In genomic region chr7:143460874-143461273, GRCm38 (mm10) we compare ENCODE assay signal across 8 mouse cellular contexts. TPM values are rescaled to one million over a fixed set of nuclear protein-coding genes. Genes with fewer than 3 reads are reported as not detected.
DNase-seq lines count a peak whose midpoint lies in the region; ATAC-seq and TF ChIP-seq lines count a peak whose summit lies in the region.

Cdkn1c (minus strand) TSS chr7:143461050.

- H3K27me3 ChIP-seq in E14TG2a.4 (ENCODE audit: insufficient read depth, low read length), result peaks cover 94% of the 10 kb centered on the region
- no peaks in the 10 kb centered on the region for H3K27me3 ChIP-seq in hindbrain, embryonic 11.5 days (ENCODE audit: control insufficient read depth, insufficient read depth, low read length)
- no peaks in the 10 kb centered on the region for H3K27me3 ChIP-seq in lung, embryonic 16.5 days (ENCODE audit: control insufficient read depth, insufficient read depth, low read depth, low read length)

- peak within 1 kb of the TSS; percentile 62 for H3K4me2 ChIP-seq in hindbrain, embryonic 11.5 days (replicated peaks; ENCODE audit: low read depth, low read length)
- H3K4me2 ChIP-seq in lung, embryonic 16.5 days (ENCODE audit: low read depth, low read length), result peak within 1 kb of the TSS; percentile 60

- H3K36me3 ChIP-seq in E14TG2a.4 (ENCODE audit: insufficient read depth, low read length), result no peaks in the 10 kb centered on the region
- H3K36me3 ChIP-seq in hindbrain, embryonic 11.5 days (ENCODE audit: control insufficient read depth, insufficient read depth, low read length), result no peaks in the 10 kb centered on the region
- H3K36me3 ChIP-seq in lung, embryonic 16.5 days (ENCODE audit: control insufficient read depth, insufficient read depth, low read length), result no peaks in the 10 kb centered on the region

- H3K4me1 ChIP-seq in E14TG2a.4 (replicated peaks; ENCODE audit: low read depth, low read length), result peaks cover 48% of the 10 kb centered on the region
- H3K4me1 ChIP-seq in hindbrain, embryonic 11.5 days (replicated peaks; ENCODE audit: control insufficient read depth, insufficient read depth, low read length), result 0 out of 2 replicates have a peak, but pooled peaks cover 2% of the 10 kb centered on the region
- peaks cover 12% of the 10 kb centered on the region for H3K4me1 ChIP-seq in lung, embryonic 16.5 days (replicated peaks; ENCODE audit: control insufficient read depth, insufficient read depth, low read length)
- peaks cover 15% of the 10 kb centered on the region for H3K4me1 ChIP-seq in olfactory bulb, adult 2 months (ENCODE audit: control insufficient read depth, insufficient read depth, low read length)

- H3K27ac ChIP-seq in hindbrain, embryonic 11.5 days (ENCODE audit: low read depth, low read length), result peak within 1 kb of the TSS; percentile 85
- peak within 1 kb of the TSS; percentile 73 for H3K27ac ChIP-seq in lung, embryonic 16.5 days (ENCODE audit: low read length)
- H3K27ac ChIP-seq in olfactory bulb, adult 2 months (ENCODE audit: insufficient read depth, low read depth, low read length), result no peak within 1 kb of the TSS

- peak; percentile 88 for ATAC-seq in hindbrain, embryonic 11.5 days (ENCODE audit: low FRiP score)
- ATAC-seq in lung, embryonic 16.5 days (ENCODE audit: low read depth), result peak; percentile 83

- H3K9ac ChIP-seq in hindbrain, embryonic 11.5 days (ENCODE audit: low read depth, low read length), result peak within 1 kb of the TSS; percentile 82
- H3K9ac ChIP-seq in lung, embryonic 16.5 days (ENCODE audit: low read length), result peak within 1 kb of the TSS; percentile 78

- peaks cover 3% of the 10 kb centered on the region; the same call in 1 of the 2 replicates for H3K9me3 ChIP-seq in E14TG2a.4 (ENCODE audit: low read length)
- peaks cover 6% of the 10 kb centered on the region; the same call in 1 of the 2 replicates for H3K9me3 ChIP-seq in hindbrain, embryonic 11.5 days (ENCODE audit: control insufficient read depth, low read length)
- H3K9me3 ChIP-seq in lung, embryonic 16.5 days (ENCODE audit: control insufficient read depth, low read length), result peaks cover 25% of the 10 kb centered on the region

- TF ChIP-seq POLR2A in olfactory bulb, adult 2 months (IDR thresholded peaks at IDR 0.05; ENCODE audit: insufficient read depth, low read depth, low read length), result no peak

- 21% methylated on average over 48 of the region's 48 CpGs for WGBS in hindbrain, embryonic 11.5 days
- WGBS in lung, embryonic 16.5 days, result 22% methylated on average over 44 of the region's 48 CpGs
- 36% methylated on average over 48 of the region's 48 CpGs for WGBS in olfactory bulb, adult 2 months

- H3K4me3 ChIP-seq in E14TG2a.4 (replicated peaks; ENCODE audit: low read length), result peak within 1 kb of the TSS; percentile 78
- peak within 1 kb of the TSS; percentile 66 for H3K4me3 ChIP-seq in hindbrain, embryonic 11.5 days (ENCODE audit: low read depth, low read length)
- peak within 1 kb of the TSS; percentile 63 for H3K4me3 ChIP-seq in lung, embryonic 16.5 days (ENCODE audit: low read length)
- H3K4me3 ChIP-seq in olfactory bulb, adult 2 months (ENCODE audit: insufficient read depth, low read depth, low read length), result peak within 1 kb of the TSS; percentile 42

- TF ChIP-seq CTCF in E14TG2a.4 (conservative IDR thresholded peaks at IDR 0.05; ENCODE audit: low read length), result no peak
- no peak for TF ChIP-seq CTCF in olfactory bulb, adult 2 months (IDR thresholded peaks at IDR 0.05; ENCODE audit: insufficient read depth, low read depth, low read length)

- DNase-seq in c-Kit-positive CD71-negative TER-119-negative erythroid progenitor cells, embryonic 14.5 days (ENCODE audit: low read depth), result peak; percentile 69
- peak; percentile 69 to 73 for DNase-seq in frontal cortex, postnatal 14 days (ENCODE audit: low spot score in 2 of 2)
- peak; percentile 89 for DNase-seq in hindbrain, embryonic 11.5 days (ENCODE audit: low spot score)
- DNase-seq in layer of hippocampus, postnatal 10 days (ENCODE audit: low spot score in 2 of 2), result peak; percentile 77 to 81
- DNase-seq in testis, postnatal 14 days (ENCODE audit: low spot score), result peak; percentile 90

RNA-seq across cellular contexts. Expression of gene Cdkn1c, which starts in this region (rescaled TPM):
- polyA plus RNA-seq in hindbrain, embryonic 11.5 days (2014; fragmentation: Nextera tagmentation; extraction: Ambion mirVana), result 942 and 1,091 TPM in 2 replicates
- total RNA-seq in layer of hippocampus, postnatal 10 days (2021), result 10 to 100 TPM; 13.2 to 18.5 TPM
- 434 and 478 TPM in 2 replicates for polyA plus RNA-seq in lung, embryonic 16.5 days (2015; fragmentation: Nextera tagmentation; extraction: Ambion mirVana)
- not detected in 2 replicates for polyA plus RNA-seq in olfactory bulb, adult 2 months (2012; ENCODE audit: insufficient read depth, insufficient read length, low replicate concordance, missing spikeins)

Comparison
In these comparisons a context has a peak if more than half of its experiments do, and no peak if none do; other contexts are left out.
1. RNA of gene Cdkn1c (polyA plus RNA-seq): 942 to 1,091 TPM in hindbrain, embryonic 11.5 days and 434 to 478 TPM in lung, embryonic 16.5 days; not detected in olfactory bulb, adult 2 months; every median in the first group is over 100 times any median in the second.
2. Peak in every context shown above with its lines, with median percentiles within 50 percentile points of each other: H3K4me3 ChIP-seq and DNase-seq.